Mouse (Mus musculus): ENCODE data around the gene Gm3646. TPM values are rescaled to one million over a fixed set of nuclear protein-coding genes. Genes with fewer than 3 reads are reported as not detected.
A peak's percentile ranks its signal among the peaks of the same experiment; 100 is the strongest.

Gm3646 gene
- polyA plus RNA-seq, 1 experiment from 2014 or later: not detected

- H3K36me3 ChIP-seq: no peaks in the 10 kb centered on the region
- no peak overlapping the region for H3K4me2 ChIP-seq
- no peak for ATAC-seq (ENCODE audit: borderline replicate concordance, extremely low read depth, low FRiP score, low TSS enrichment)
- H3K9me3 ChIP-seq: no peaks in the 10 kb centered on the region
- H3K27me3 ChIP-seq: no peaks in the 10 kb centered on the region
- H3K27ac ChIP-seq: no peak overlapping the region
- H3K4me3 ChIP-seq: no peak overlapping the region
- H3K4me1 ChIP-seq: peaks cover 32% of the 10 kb centered on the region
- 73% methylated on average over 14 of the region's 14 CpGs for WGBS
- no peak overlapping the region for H3K9ac ChIP-seq
Measured at GRCm38 (mm10) chr1:39773991-39774729, 31.0 kb downstream of the Gm3646 start.

- Histone ChIP-seq H3K27me3 (no peaks in the 10 kb centered on the region), H3K4me2 (no peak overlapping the region), H3K27ac (no peak overlapping the region), H3K9ac (no peak overlapping the region), H3K4me1 (peaks cover 32% of the 10 kb centered on the region), H3K9me3 (no peaks in the 10 kb centered on the region), H3K36me3 (no peaks in the 10 kb centered on the region), H3K4me3 (no peak overlapping the region)
- ATAC-seq (ENCODE audit: borderline replicate concordance, extremely low read depth, low FRiP score, low TSS enrichment): no peak
- 58% methylated on average over 5 of the region's 5 CpGs for WGBS
Measured at GRCm38 (mm10) chr1:39773551-39773950, 31.6 kb downstream of the Gm3646 start.

GRCm38 (mm10) chr1:39772401-39773095 lies 32.6 kb downstream of the Gm3646 start:
- H3K9me3 ChIP-seq: no peaks in the 10 kb centered on the region
- peak overlapping the region; percentile 44 for H3K27ac ChIP-seq
- peak; percentile 83 for ATAC-seq (ENCODE audit: borderline replicate concordance, extremely low read depth, low FRiP score, low TSS enrichment)
- WGBS: 16% methylated on average over 3 of the region's 3 CpGs
- H3K4me2 ChIP-seq: no peak overlapping the region
- H3K27me3 ChIP-seq: no peaks in the 10 kb centered on the region
- H3K4me1 ChIP-seq: peaks cover 32% of the 10 kb centered on the region
- no peak overlapping the region for H3K4me3 ChIP-seq
- no peaks in the 10 kb centered on the region for H3K36me3 ChIP-seq
- no peak overlapping the region for H3K9ac ChIP-seq

- H3K27me3 ChIP-seq: no peaks in the 10 kb centered on the region
- ATAC-seq (ENCODE audit: borderline replicate concordance, extremely low read depth, low FRiP score, low TSS enrichment): peak; percentile 79
- H3K9me3 ChIP-seq: no peaks in the 10 kb centered on the region
- no peak overlapping the region for H3K4me3 ChIP-seq
- H3K27ac ChIP-seq: peak overlapping the region; percentile 79
- WGBS: 37% methylated on average over 5 of the region's 5 CpGs
- no peak overlapping the region for H3K4me2 ChIP-seq
- peaks cover 43% of the 10 kb centered on the region for H3K4me1 ChIP-seq
- no peak overlapping the region for H3K9ac ChIP-seq
- H3K36me3 ChIP-seq: no peaks in the 10 kb centered on the region
Measured at GRCm38 (mm10) chr1:39770436-39770835, 34.7 kb downstream of the Gm3646 start.

GRCm38 (mm10) chr1:39768017-39768416 lies 37.1 kb downstream of the Gm3646 start:
- 74% methylated on average over 3 of the region's 3 CpGs for WGBS
- no peak overlapping the region for H3K27ac ChIP-seq
- no peaks in the 10 kb centered on the region for H3K36me3 ChIP-seq

GRCm38 (mm10) chr1:39765854-39766493 lies 39.2 kb downstream of the Gm3646 start:
- Histone ChIP-seq H3K9me3 (no peaks in the 10 kb centered on the region), H3K4me2 (no peak overlapping the region), H3K27ac (no peak overlapping the region), H3K4me1 (peaks cover 36% of the 10 kb centered on the region), H3K4me3 (no peak overlapping the region), H3K36me3 (no peaks in the 10 kb centered on the region), H3K27me3 (no peaks in the 10 kb centered on the region), H3K9ac (no peak overlapping the region)
- 56% methylated on average over 7 of the region's 7 CpGs for WGBS
- ATAC-seq (ENCODE audit: borderline replicate concordance, extremely low read depth, low FRiP score, low TSS enrichment): no peak

More at GRCm38 (mm10) chr1:39768017-39768416, 37.1 kb downstream of the Gm3646 start:
- Histone ChIP-seq H3K4me3 (no peak overlapping the region), H3K27me3 (no peaks in the 10 kb centered on the region), H3K9me3 (no peaks in the 10 kb centered on the region), H3K4me2 (no peak overlapping the region), H3K9ac (no peak overlapping the region), H3K4me1 (peaks cover 38% of the 10 kb centered on the region)
- ATAC-seq (ENCODE audit: borderline replicate concordance, extremely low read depth, low FRiP score, low TSS enrichment): no peak

- H3K27me3 ChIP-seq: no peaks in the 10 kb centered on the region
- WGBS: 1% methylated on average over 10 of the region's 10 CpGs
Measured at GRCm38 (mm10) chr1:39762025-39762370, 43.1 kb downstream of the Gm3646 start.

GRCm38 (mm10) chr1:39761211-39762024 lies 43.7 kb downstream of the Gm3646 start:
- H3K9ac ChIP-seq: peak overlapping the region; percentile 26; the same call in 1 of the 2 replicates
- no peaks in the 10 kb centered on the region for H3K27me3 ChIP-seq
- 4% methylated on average over 22 of the region's 22 CpGs for whole genome bisulfite sequencing

More at GRCm38 (mm10) chr1:39762025-39762370, 43.1 kb downstream of the Gm3646 start:
- H3K4me3 ChIP-seq: peak overlapping the region; percentile 18
- H3K4me2 ChIP-seq: peak overlapping the region; percentile 51
- no peaks in the 10 kb centered on the region for H3K9me3 ChIP-seq
- H3K9ac ChIP-seq: peak overlapping the region; percentile 26
- peak overlapping the region; percentile 94 for H3K27ac ChIP-seq
- ATAC-seq (ENCODE audit: borderline replicate concordance, extremely low read depth, low FRiP score, low TSS enrichment): peak; percentile 89
- H3K4me1 ChIP-seq: peaks cover 47% of the 10 kb centered on the region
- H3K36me3 ChIP-seq: no peaks in the 10 kb centered on the region

GRCm38 (mm10) chr1:39760181-39760715 lies 44.9 kb downstream of the Gm3646 start:
- Histone ChIP-seq H3K4me1 (peaks cover 41% of the 10 kb centered on the region), H3K4me2 (no peak overlapping the region), H3K36me3 (no peaks in the 10 kb centered on the region), H3K4me3 (no peak overlapping the region), H3K9me3 (no peaks in the 10 kb centered on the region), H3K27ac (0 out of 2 replicates have a peak overlapping the region, but pooled peaks have one; percentile 23), H3K27me3 (no peaks in the 10 kb centered on the region), H3K9ac (no peak overlapping the region)
- WGBS: 58% methylated on average over 6 of the region's 6 CpGs
- no peak for ATAC-seq (ENCODE audit: borderline replicate concordance, extremely low read depth, low FRiP score, low TSS enrichment)

More at GRCm38 (mm10) chr1:39761211-39762024, 43.7 kb downstream of the Gm3646 start:
- H3K36me3 ChIP-seq: no peaks in the 10 kb centered on the region
- H3K27ac ChIP-seq: peak overlapping the region; percentile 94
- H3K4me1 ChIP-seq: peaks cover 50% of the 10 kb centered on the region
- H3K9me3 ChIP-seq: no peaks in the 10 kb centered on the region
- H3K4me2 ChIP-seq: peak overlapping the region; percentile 51
- peak; percentile 70 for ATAC-seq (ENCODE audit: borderline replicate concordance, extremely low read depth, low FRiP score, low TSS enrichment)
- peak overlapping the region; percentile 18 for H3K4me3 ChIP-seq

- H3K4me2 ChIP-seq: no peak overlapping the region
- H3K9ac ChIP-seq: no peak overlapping the region
- H3K36me3 ChIP-seq: no peaks in the 10 kb centered on the region
- H3K27me3 ChIP-seq: no peaks in the 10 kb centered on the region
- peak overlapping the region; percentile 23 for H3K27ac ChIP-seq
- H3K4me3 ChIP-seq: no peak overlapping the region
- H3K4me1 ChIP-seq: peaks cover 41% of the 10 kb centered on the region
- no peaks in the 10 kb centered on the region for H3K9me3 ChIP-seq
- 24% methylated on average over 9 of the region's 9 CpGs for WGBS
- no peak for ATAC-seq (ENCODE audit: borderline replicate concordance, extremely low read depth, low FRiP score, low TSS enrichment)
Measured at GRCm38 (mm10) chr1:39759231-39760175, 45.6 kb downstream of the Gm3646 start.
